In the genomic region with DNA sequence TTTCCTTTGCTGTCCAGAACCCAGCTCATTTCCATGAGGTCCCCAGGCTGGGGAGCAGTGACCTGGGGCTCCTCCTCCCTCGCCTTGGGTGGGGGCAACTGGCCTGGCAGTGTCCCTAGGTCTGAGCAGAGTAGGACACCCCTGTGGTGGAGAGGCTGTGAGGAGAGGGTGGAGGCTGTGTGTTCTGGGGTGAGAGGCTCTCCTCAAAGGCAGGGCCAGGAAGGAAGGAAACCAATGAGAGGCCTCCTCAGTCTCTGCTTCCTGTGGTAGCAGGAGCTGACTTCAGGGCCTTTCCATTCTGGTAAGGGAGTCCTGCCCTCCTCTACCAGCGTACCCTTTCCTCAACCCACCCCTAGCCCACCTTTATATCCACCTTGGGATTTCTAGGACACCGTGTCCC, we compare ENCODE assay signal across 9 mouse cellular contexts. TPM values are rescaled to one million over a fixed set of nuclear protein-coding genes. Genes with fewer than 3 reads are reported as not detected.
DNase-seq lines count a peak whose midpoint lies in the region; ATAC-seq and TF ChIP-seq lines count a peak whose summit lies in the region.
"Had no signal": no experiment of that assay in that cellular context is flagged by ENCODE, and none has a peak within 500 bp of the region (broad histone marks: within the 10 kb centered on the region; RNA-seq: fewer than 3 reads in every experiment).

No protein-coding gene starts in this region.

- peak; percentile 61 for ATAC-seq in heart, embryonic 16.5 days (replicated peaks; ENCODE audit: extremely low read depth, insufficient read depth, low FRiP score)
- ATAC-seq in limb, embryonic 15.5 days (ENCODE audit: insufficient number of reproducible peaks, low FRiP score, low TSS enrichment, low read depth) = 0 out of 2 replicates have a peak, but pooled peaks have one; percentile 52

- 20% methylated on average over 3 of the region's 3 CpGs for WGBS in liver, adult 2 months
- 63% methylated on average over 3 of the region's 3 CpGs for WGBS in heart, embryonic 16.5 days
- 67% methylated on average over 3 of the region's 3 CpGs for WGBS in limb, embryonic 15.5 days
- WGBS in small intestine, adult 2 months = 90% methylated on average over 3 of the region's 3 CpGs

- peak overlapping the region; percentile 75 for H3K4me3 ChIP-seq in liver, adult 2 months (ENCODE audit: insufficient read depth, low read depth, low read length)
- H3K4me3 ChIP-seq in heart, embryonic 16.5 days (ENCODE audit: low read length) = no peak overlapping the region
- no peak overlapping the region for H3K4me3 ChIP-seq in limb, embryonic 15.5 days
- H3K4me3 ChIP-seq in small intestine, adult 2 months (ENCODE audit: low read depth, low read length) = peak overlapping the region; percentile 38

- no peak for TF ChIP-seq POLR2A in liver, adult 2 months (IDR thresholded peaks at IDR 0.05; ENCODE audit: extremely low read depth, insufficient read depth, low read length)
- no peak for TF ChIP-seq POLR2A in small intestine, adult 2 months (IDR thresholded peaks at IDR 0.05; ENCODE audit: low read depth, low read length)

- H3K9me3 ChIP-seq in heart, embryonic 16.5 days (replicated peaks; ENCODE audit: control insufficient read depth, low read length) = no peaks in the 10 kb centered on the region
- no peaks in the 10 kb centered on the region for H3K9me3 ChIP-seq in limb, embryonic 15.5 days

- peak overlapping the region; percentile 97 for H3K27ac ChIP-seq in liver, adult 2 months (replicated peaks; ENCODE audit: insufficient read depth, low read depth, low read length)
- peak overlapping the region; percentile 77 for H3K27ac ChIP-seq in heart, embryonic 16.5 days (ENCODE audit: low read length)
- peak overlapping the region; percentile 44; the same call in 1 of the 2 replicates for H3K27ac ChIP-seq in limb, embryonic 15.5 days
- peak overlapping the region; percentile 75 for H3K27ac ChIP-seq in small intestine, adult 2 months (ENCODE audit: insufficient read depth, low read depth, low read length)

- TF ChIP-seq CTCF in liver, adult 2 months (IDR thresholded peaks at IDR 0.05; ENCODE audit: low read depth, low read length) = no peak
- TF ChIP-seq CTCF in small intestine, adult 2 months (IDR thresholded peaks at IDR 0.05; ENCODE audit: extremely low read depth, insufficient read length, insufficient replicate concordance, low read depth, low read length) = no peak

- H3K79me2 ChIP-seq in liver, adult 2 months (ENCODE audit: control insufficient read depth, insufficient read depth, low read length) = peaks cover 6% of the 10 kb centered on the region; the same call in 1 of the 2 replicates

- peaks cover 26% of the 10 kb centered on the region for H3K4me1 ChIP-seq in liver, adult 2 months (ENCODE audit: control insufficient read depth, insufficient read depth, low read length)
- peaks cover 4% of the 10 kb centered on the region; the same call in 1 of the 2 replicates for H3K4me1 ChIP-seq in heart, embryonic 16.5 days (ENCODE audit: control insufficient read depth, insufficient read depth, low read length)
- no peaks in the 10 kb centered on the region for H3K4me1 ChIP-seq in limb, embryonic 15.5 days
- H3K4me1 ChIP-seq in small intestine, adult 2 months (ENCODE audit: control insufficient read depth, insufficient read depth, insufficient read length, low read length) = peaks cover 3% of the 10 kb centered on the region

- H3K9ac ChIP-seq in liver, adult 2 months (ENCODE audit: low read depth, low read length) = peak overlapping the region; percentile 86
- H3K9ac ChIP-seq in heart, embryonic 16.5 days (ENCODE audit: low read length) = 0 out of 2 replicates have a peak overlapping the region, but pooled peaks have one; percentile 12
- no peak overlapping the region for H3K9ac ChIP-seq in limb, embryonic 15.5 days

- no peaks in the 10 kb centered on the region for H3K27me3 ChIP-seq in liver, adult 2 months (ENCODE audit: control insufficient read depth, insufficient read depth, low read length)
- H3K27me3 ChIP-seq in heart, embryonic 16.5 days (ENCODE audit: control insufficient read depth, insufficient read depth, low read length) = no peaks in the 10 kb centered on the region
- no peaks in the 10 kb centered on the region for H3K27me3 ChIP-seq in limb, embryonic 15.5 days
- no peaks in the 10 kb centered on the region for H3K27me3 ChIP-seq in small intestine, adult 2 months (ENCODE audit: control insufficient read depth, insufficient read depth, low read length)

- DNase-seq in liver, adult 2 months (ENCODE audit: extremely low read depth, low read depth, low spot score) = peak; percentile 81
- DNase-seq in liver = no peak
- DNase-seq in layer of hippocampus, postnatal 25 days (ENCODE audit: extremely low spot score in 1 of 2, low spot score in 1 of 2) = no peak
- DNase-seq in embryo, embryonic 10 days (ENCODE audit: low spot score) = no peak
- DNase-seq in adrenal gland, postnatal 25 days = no peak

- no peaks in the 10 kb centered on the region for H3K36me3 ChIP-seq in liver, adult 2 months (ENCODE audit: control insufficient read depth, insufficient read depth, low read length)
- H3K36me3 ChIP-seq in heart, embryonic 16.5 days (ENCODE audit: control insufficient read depth, insufficient read depth) = no peaks in the 10 kb centered on the region
- no peaks in the 10 kb centered on the region for H3K36me3 ChIP-seq in limb, embryonic 15.5 days
- no peaks in the 10 kb centered on the region for H3K36me3 ChIP-seq in small intestine, adult 2 months (ENCODE audit: control insufficient read depth, insufficient read depth, low read length)

- H3K4me2 ChIP-seq in heart, embryonic 16.5 days (ENCODE audit: low read depth, low read length) = peak overlapping the region; percentile 17
- H3K4me2 ChIP-seq in limb, embryonic 15.5 days = no peak overlapping the region

RNA-seq across cellular contexts. Expression of gene Rd3, which starts 20.9 kb away (rescaled TPM):
- 0.46 and 0.54 TPM in 2 replicates for total RNA-seq in liver, adult 2 months (2014; rRNA removed)
- polyA plus RNA-seq in liver, adult 2 months (2012; rRNA removed) = 1.2 and 1.6 TPM in 2 replicates
- 5.2 and 5.9 TPM in 2 replicates for polyA plus RNA-seq in heart, embryonic 16.5 days (2015; fragmentation: Nextera tagmentation; extraction: Ambion mirVana)
- polyA plus RNA-seq in limb, embryonic 15.5 days (2015; fragmentation: Nextera tagmentation; extraction: Ambion mirVana) = 0.37 and 0.89 TPM in 2 replicates
- polyA plus RNA-seq in small intestine, adult 2 months (2012; rRNA removed) = 0.10 TPM in 1 of 2 replicates, not detected in the other
- total RNA-seq in layer of hippocampus, postnatal 25 days (2021) = under 1 TPM; 0.28 to 0.34 TPM
- 0.30 TPM in 1 of 2 replicates, not detected in the other for total RNA-seq in adrenal gland, postnatal 25 days (2021)
- total RNA-seq: gastrocnemius, adult 18-20 months had no signal

RNA-seq across cellular contexts. Expression of gene Slc30a1, which starts 49.7 kb away (rescaled TPM):
- 22.6 and 24.4 TPM in 2 replicates for total RNA-seq in liver, adult 2 months (2014; rRNA removed)
- 11.3 and 13.6 TPM in 2 replicates for polyA plus RNA-seq in liver, adult 2 months (2012; rRNA removed)
- polyA plus RNA-seq in heart, embryonic 16.5 days (2015; fragmentation: Nextera tagmentation; extraction: Ambion mirVana) = 1.1 and 1.7 TPM in 2 replicates
- polyA plus RNA-seq in limb, embryonic 15.5 days (2015; fragmentation: Nextera tagmentation; extraction: Ambion mirVana) = 3.4 and 4.0 TPM in 2 replicates
- polyA plus RNA-seq in small intestine, adult 2 months (2012; rRNA removed) = 15.3 and 16.5 TPM in 2 replicates
- 10 to 100 TPM; 34.5 to 35.5 TPM for total RNA-seq in layer of hippocampus, postnatal 25 days (2021)
- 19.8 and 22.0 TPM in 2 replicates for total RNA-seq in adrenal gland, postnatal 25 days (2021)

Comparison
In these comparisons a context has a peak if more than half of its experiments do, and no peak if none do; other contexts are left out.
1. H3K27ac ChIP-seq: peak in every context shown above with its lines; median percentile 97 in liver, adult 2 months; 77 in heart, embryonic 16.5 days; 75 in small intestine, adult 2 months; 44 in limb, embryonic 15.5 days.
2. H3K4me3 ChIP-seq: peak in liver, adult 2 months (single experiment) and small intestine, adult 2 months (single experiment); none in heart, embryonic 16.5 days (single experiment) and limb, embryonic 15.5 days (single experiment).